In genomic region chr11:80153857-80154495, GRCm38 (mm10) we compare ENCODE assay signal across 8 mouse cellular contexts. TPM values are rescaled to one million over a fixed set of nuclear protein-coding genes. Genes with fewer than 3 reads are reported as not detected.
DNase-seq lines count a peak whose midpoint lies in the region; ATAC-seq and TF ChIP-seq lines count a peak whose summit lies in the region.

Adap2 (plus strand) TSS chr11:80154105.

- H3K27ac ChIP-seq in bone marrow, adult 2 months (ENCODE audit: control insufficient read depth, insufficient read depth, low read depth, low read length, poor library complexity) = peak within 1 kb of the TSS; percentile 24
- no peak within 1 kb of the TSS for H3K27ac ChIP-seq in embryonic facial prominence, embryonic 13.5 days
- H3K27ac ChIP-seq in limb, embryonic 11.5 days (replicated peaks; ENCODE audit: low read depth, low read length) = no peak within 1 kb of the TSS
- no peak within 1 kb of the TSS for H3K27ac ChIP-seq in midbrain, embryonic 12.5 days (replicated peaks)

- peak within 1 kb of the TSS; percentile 64 for H3K9ac ChIP-seq in embryonic facial prominence, embryonic 13.5 days
- H3K9ac ChIP-seq in limb, embryonic 11.5 days (ENCODE audit: low read length) = 0 out of 2 replicates have a peak within 1 kb of the TSS, but pooled peaks have one; percentile 27
- H3K9ac ChIP-seq in midbrain, embryonic 12.5 days (replicated peaks) = peak within 1 kb of the TSS; percentile 53

- peaks cover 2% of the 10 kb centered on the region; the same call in 1 of the 2 replicates for H3K4me1 ChIP-seq in bone marrow, adult 2 months (ENCODE audit: control insufficient read depth, insufficient read depth, low read length)
- peaks cover 9% of the 10 kb centered on the region; the same call in 1 of the 2 replicates for H3K4me1 ChIP-seq in embryonic facial prominence, embryonic 13.5 days
- 0 out of 2 replicates have a peak, but pooled peaks cover 7% of the 10 kb centered on the region for H3K4me1 ChIP-seq in limb, embryonic 11.5 days (ENCODE audit: control insufficient read depth, insufficient read depth, low read length)
- H3K4me1 ChIP-seq in midbrain, embryonic 12.5 days = peaks cover 6% of the 10 kb centered on the region; the same call in 1 of the 2 replicates

- peak within 1 kb of the TSS; percentile 63 for H3K4me3 ChIP-seq in bone marrow, adult 2 months (replicated peaks; ENCODE audit: control insufficient read depth, low read depth, low read length)
- H3K4me3 ChIP-seq in embryonic facial prominence, embryonic 13.5 days = peak within 1 kb of the TSS; percentile 53
- peak within 1 kb of the TSS; percentile 42 for H3K4me3 ChIP-seq in limb, embryonic 11.5 days (ENCODE audit: low read depth, low read length)
- H3K4me3 ChIP-seq in midbrain, embryonic 12.5 days = peak within 1 kb of the TSS; percentile 43

- H3K4me2 ChIP-seq in embryonic facial prominence, embryonic 13.5 days = peak within 1 kb of the TSS; percentile 76
- peak within 1 kb of the TSS; percentile 69 for H3K4me2 ChIP-seq in limb, embryonic 11.5 days (ENCODE audit: low read depth, severe bottlenecking)
- H3K4me2 ChIP-seq in midbrain, embryonic 12.5 days (replicated peaks) = peak within 1 kb of the TSS; percentile 62

- under 1% methylated on average over 47 of the region's 47 CpGs for WGBS in bone marrow, adult 2 months
- WGBS in embryonic facial prominence, embryonic 13.5 days = 2% methylated on average over 45 of the region's 47 CpGs
- 3% methylated on average over 46 of the region's 47 CpGs for WGBS in limb, embryonic 11.5 days
- 3% methylated on average over 42 of the region's 47 CpGs for WGBS in midbrain, embryonic 12.5 days

- peaks cover 63% of the 10 kb centered on the region for H3K27me3 ChIP-seq in embryonic facial prominence, embryonic 13.5 days
- peaks cover 28% of the 10 kb centered on the region for H3K27me3 ChIP-seq in limb, embryonic 11.5 days (ENCODE audit: control insufficient read depth, insufficient read depth, low read length)
- H3K27me3 ChIP-seq in midbrain, embryonic 12.5 days = peaks cover 48% of the 10 kb centered on the region

- H3K36me3 ChIP-seq in embryonic facial prominence, embryonic 13.5 days = no peaks in the 10 kb centered on the region
- H3K36me3 ChIP-seq in limb, embryonic 11.5 days (ENCODE audit: control insufficient read depth, insufficient read depth, low read length) = no peaks in the 10 kb centered on the region
- no peaks in the 10 kb centered on the region for H3K36me3 ChIP-seq in midbrain, embryonic 12.5 days

- TF ChIP-seq CTCF in bone marrow, adult 2 months (IDR thresholded peaks at IDR 0.05; ENCODE audit: control insufficient read depth, insufficient read depth, low read length) = no peak

- DNase-seq in heart, adult 18-20 months = peak; percentile 96 to 97
- DNase-seq in kidney, adult 18-20 months = peak; percentile 97
- DNase-seq in limb, embryonic 11.5 days (ENCODE audit: low spot score) = peak; percentile 82
- peak; percentile 85 for DNase-seq in skeletal muscle tissue, adult 2 months (ENCODE audit: low read depth, low spot score)
- DNase-seq in adipocyte (ENCODE audit: low spot score) = no peak

- ATAC-seq in embryonic facial prominence, embryonic 13.5 days (ENCODE audit: insufficient number of reproducible peaks, insufficient read depth, low FRiP score, low TSS enrichment, low read depth) = peak; percentile 26; the same call in 1 of the 2 replicates
- peak; percentile 68 for ATAC-seq in limb, embryonic 11.5 days (ENCODE audit: insufficient number of reproducible peaks, low FRiP score, low TSS enrichment, low read depth)
- ATAC-seq in midbrain, embryonic 12.5 days (ENCODE audit: low FRiP score, low read depth) = peak; percentile 71; the same call in 1 of the 2 replicates

- TF ChIP-seq POLR2A in bone marrow, adult 2 months (IDR thresholded peaks at IDR 0.05; ENCODE audit: borderline replicate concordance, control insufficient read depth, low read depth, low read length) = peak; percentile 36; the same call in 1 of the 2 replicates

- H3K9me3 ChIP-seq in embryonic facial prominence, embryonic 13.5 days = no peaks in the 10 kb centered on the region
- no peaks in the 10 kb centered on the region for H3K9me3 ChIP-seq in limb, embryonic 11.5 days (ENCODE audit: control insufficient read depth, low read length)
- H3K9me3 ChIP-seq in midbrain, embryonic 12.5 days = no peaks in the 10 kb centered on the region

RNA-seq across cellular contexts. Expression of gene Adap2, which starts in this region (rescaled TPM):
- 2.5 and 4.8 TPM in 2 replicates for polyA plus RNA-seq in bone marrow, adult 2 months (2011; ENCODE audit: insufficient read depth, insufficient read length, low replicate concordance, missing spikeins)
- 0.74 and 1.4 TPM in 2 replicates for polyA plus RNA-seq in embryonic facial prominence, embryonic 13.5 days (2015; fragmentation: Nextera tagmentation; extraction: Ambion mirVana)
- 10 to 100 TPM; 10.0 to 10.8 TPM for total RNA-seq in heart, adult 18-20 months (2021)
- polyA plus RNA-seq in limb, embryonic 11.5 days (2014; fragmentation: Nextera tagmentation; extraction: Ambion mirVana) = 0.67 and 0.68 TPM in 2 replicates
- polyA plus RNA-seq in midbrain, embryonic 12.5 days (2016; fragmentation: Nextera tagmentation; extraction: Ambion mirVana) = 1.6 and 2.7 TPM in 2 replicates

Comparison
In these comparisons a context has a peak if more than half of its experiments do, and no peak if none do; other contexts are left out.
1. Peak in DNase-seq, ATAC-seq, H3K4me3 ChIP-seq, H3K9ac ChIP-seq and H3K4me2 ChIP-seq in limb, embryonic 11.5 days; RNA of the gene not detected or under 1 TPM.